8 mouse cellular contexts compared by ENCODE assay signal in genomic region chr4:43763410-43763809, GRCm38 (mm10). TPM values are rescaled to one million over a fixed set of nuclear protein-coding genes. Genes with fewer than 3 reads are reported as not detected.
DNase-seq lines count a peak whose midpoint lies in the region; ATAC-seq lines count a peak whose summit lies in the region.

No protein-coding gene starts in this region.

- DNase-seq in midbrain, embryonic 10.5 days (ENCODE audit: low spot score) = peak; percentile 36
- DNase-seq in T-cell, adult 2 months (ENCODE audit: low spot score) = peak; percentile 4
- DNase-seq in embryo, embryonic 11 days = peak; percentile 77
- peak; percentile 72 for DNase-seq in heart, postnatal 4 days
- DNase-seq in left cerebral cortex, postnatal 10 days (ENCODE audit: extremely low spot score in 1 of 2, low spot score in 2 of 2) = peak; percentile 39 to 56
- DNase-seq in ovary, postnatal 14 days (ENCODE audit: low spot score) = peak; percentile 58

- intact Hi-C loops in left cerebral cortex, postnatal 10 days (cut with DNase I) = loop anchor here (2.0 kb wide), 1 partner anchor 97 kb away; no protein-coding TSS in a partner anchor

- H3K36me3 ChIP-seq in midbrain, embryonic 10.5 days = no peaks in the 10 kb centered on the region
- H3K36me3 ChIP-seq in midbrain, embryonic 15.5 days (replicated peaks) = no peaks in the 10 kb centered on the region

- no peak overlapping the region for H3K27ac ChIP-seq in midbrain, embryonic 10.5 days (replicated peaks)
- no peak overlapping the region for H3K27ac ChIP-seq in midbrain, embryonic 15.5 days

- no peak overlapping the region for H3K4me3 ChIP-seq in midbrain, embryonic 10.5 days
- no peak overlapping the region for H3K4me3 ChIP-seq in midbrain, embryonic 15.5 days

- WGBS in midbrain, embryonic 10.5 days = 27% methylated on average over 7 of the region's 7 CpGs
- 23% methylated on average over 7 of the region's 7 CpGs for WGBS in midbrain, embryonic 15.5 days

- no peak overlapping the region for H3K9ac ChIP-seq in midbrain, embryonic 15.5 days

- ATAC-seq in midbrain, embryonic 15.5 days (replicated peaks) = no peak
- ATAC-seq in erythroid progenitor cell, adult 5-6 weeks (replicated peaks; ENCODE audit: low FRiP score, poor library complexity, severe bottlenecking) = no peak

- no peaks in the 10 kb centered on the region for H3K27me3 ChIP-seq in midbrain, embryonic 10.5 days (ENCODE audit: low read depth, poor library complexity, severe bottlenecking)
- no peaks in the 10 kb centered on the region for H3K27me3 ChIP-seq in midbrain, embryonic 15.5 days (replicated peaks)

- no peaks in the 10 kb centered on the region for H3K4me1 ChIP-seq in midbrain, embryonic 10.5 days
- no peaks in the 10 kb centered on the region for H3K4me1 ChIP-seq in midbrain, embryonic 15.5 days

- H3K4me2 ChIP-seq in midbrain, embryonic 15.5 days = no peak overlapping the region

- H3K9me3 ChIP-seq in midbrain, embryonic 10.5 days (replicated peaks) = no peaks in the 10 kb centered on the region
- no peaks in the 10 kb centered on the region for H3K9me3 ChIP-seq in midbrain, embryonic 15.5 days

RNA-seq across cellular contexts. Expression of gene Olfr159, which starts 7.4 kb away (rescaled TPM):
- polyA plus RNA-seq in midbrain, embryonic 10.5 days (2016; fragmentation: Nextera tagmentation; extraction: Ambion mirVana) = not detected in 2 replicates
- polyA plus RNA-seq in midbrain, embryonic 15.5 days (2015; fragmentation: Nextera tagmentation; extraction: Ambion mirVana) = not detected in 2 replicates
- total RNA-seq in heart, postnatal 4 days (2021) = not detected
- total RNA-seq in left cerebral cortex, postnatal 10 days (2021) = not detected
- total RNA-seq in erythroid progenitor cell, adult 5-6 weeks (2015; ENCODE audit: low replicate concordance) = not detected in 2 replicates
- total RNA-seq in erythroid progenitor cell, adult 5-6 weeks (2017; ENCODE audit: low replicate concordance) = not detected in 2 replicates

RNA-seq across cellular contexts. Expression of gene Spaar, which starts 33.6 kb away (rescaled TPM):
- polyA plus RNA-seq in midbrain, embryonic 10.5 days (2016; fragmentation: Nextera tagmentation; extraction: Ambion mirVana) = 0.02 TPM in 1 of 2 replicates, not detected in the other
- 0.06 TPM in 1 of 2 replicates, not detected in the other for polyA plus RNA-seq in midbrain, embryonic 15.5 days (2015; fragmentation: Nextera tagmentation; extraction: Ambion mirVana)
- 1 to 10 TPM; 2.0 to 2.3 TPM for total RNA-seq in heart, postnatal 4 days (2021)
- total RNA-seq in left cerebral cortex, postnatal 10 days (2021) = under 1 TPM; 0.43 TPM
- total RNA-seq in erythroid progenitor cell, adult 5-6 weeks (2015; ENCODE audit: low replicate concordance) = not detected in 2 replicates
- total RNA-seq in erythroid progenitor cell, adult 5-6 weeks (2017; ENCODE audit: low replicate concordance) = not detected in 2 replicates

RNA-seq across cellular contexts. Expression of gene Hrct1, which starts 36.4 kb away (rescaled TPM):
- polyA plus RNA-seq in midbrain, embryonic 10.5 days (2016; fragmentation: Nextera tagmentation; extraction: Ambion mirVana) = 0.21 TPM in 1 of 2 replicates, not detected in the other
- 0.50 and 0.61 TPM in 2 replicates for polyA plus RNA-seq in midbrain, embryonic 15.5 days (2015; fragmentation: Nextera tagmentation; extraction: Ambion mirVana)
- total RNA-seq in heart, postnatal 4 days (2021) = 1 to 10 TPM; 3.2 to 3.4 TPM
- total RNA-seq in left cerebral cortex, postnatal 10 days (2021) = 1 to 10 TPM in 1 of 2 experiments, under 1 TPM in 1; 0.87 to 1.1 TPM
- not detected in 2 replicates for total RNA-seq in erythroid progenitor cell, adult 5-6 weeks (2015; ENCODE audit: low replicate concordance)
- not detected in 2 replicates for total RNA-seq in erythroid progenitor cell, adult 5-6 weeks (2017; ENCODE audit: low replicate concordance)

RNA-seq across cellular contexts. Expression of gene Olfr71, which starts 53.4 kb away (rescaled TPM):
- not detected in 2 replicates for polyA plus RNA-seq in midbrain, embryonic 10.5 days (2016; fragmentation: Nextera tagmentation; extraction: Ambion mirVana)
- 0.13 TPM in 1 of 2 replicates, not detected in the other for polyA plus RNA-seq in midbrain, embryonic 15.5 days (2015; fragmentation: Nextera tagmentation; extraction: Ambion mirVana)
- total RNA-seq in heart, postnatal 4 days (2021) = not detected
- not detected for total RNA-seq in left cerebral cortex, postnatal 10 days (2021)
- total RNA-seq in erythroid progenitor cell, adult 5-6 weeks (2015; ENCODE audit: low replicate concordance) = not detected in 2 replicates
- total RNA-seq in erythroid progenitor cell, adult 5-6 weeks (2017; ENCODE audit: low replicate concordance) = not detected in 2 replicates

Comparison
In these comparisons a context has a peak if more than half of its experiments do, and no peak if none do; other contexts are left out.
1. DNase-seq: peak in every context shown above with its lines; median percentile 77 in embryo, embryonic 11 days; 72 in heart, postnatal 4 days; 58 in ovary, postnatal 14 days; 48 in left cerebral cortex, postnatal 10 days; 36 in midbrain, embryonic 10.5 days; 4 in T-cell, adult 2 months.